7 mouse cellular contexts compared by ENCODE assay signal in genomic region chr5:38479908-38480725, GRCm38 (mm10). TPM values are rescaled to one million over a fixed set of nuclear protein-coding genes. Genes with fewer than 3 reads are reported as not detected.
DNase-seq lines count a peak whose midpoint lies in the region; ATAC-seq and TF ChIP-seq lines count a peak whose summit lies in the region.

No protein-coding gene starts in this region.

- 8% methylated on average over 22 of the region's 22 CpGs for WGBS in cerebellum, adult 2 months
- 8% methylated on average over 22 of the region's 22 CpGs for WGBS in hindbrain, embryonic 16.5 days
- 24% methylated on average over 22 of the region's 22 CpGs for WGBS in liver, embryonic 11.5 days
- 16% methylated on average over 22 of the region's 22 CpGs for WGBS in midbrain, postnatal 0 days

- peak; percentile 99 for ATAC-seq in activated CD4-positive, CD25-positive, alpha-beta regulatory T cell, adult 4 months
- ATAC-seq in hindbrain, embryonic 16.5 days, result peak; percentile 74
- peak; percentile 69 for ATAC-seq in liver, embryonic 11.5 days (replicated peaks; ENCODE audit: low FRiP score)
- peak; percentile 45 for ATAC-seq in midbrain, postnatal 0 days (ENCODE audit: low FRiP score)

- DNase-seq in cerebellum, adult 2 months, result peak; percentile 46 to 56
- DNase-seq in gastrocnemius, adult 2 months, result peak; percentile 61
- DNase-seq in liver, embryonic 11.5 days (ENCODE audit: low spot score), result peak; percentile 56
- DNase-seq in midbrain, postnatal 0 days (ENCODE audit: low spot score), result peak; percentile 69
- DNase-seq in testis, postnatal 10 days (ENCODE audit: low spot score), result peak; percentile 70

- TF ChIP-seq POLR2A in cerebellum, adult 2 months (IDR thresholded peaks at IDR 0.05; ENCODE audit: borderline replicate concordance, insufficient read depth, low read length), result 0 out of 2 replicates have a peak, but pooled peaks have one; percentile 8

- peak overlapping the region; percentile 44 for H3K27ac ChIP-seq in cerebellum, adult 2 months (ENCODE audit: insufficient read depth, low read length)
- H3K27ac ChIP-seq in gastrocnemius, adult 2 months, result peak overlapping the region; percentile 76
- H3K27ac ChIP-seq in hindbrain, embryonic 16.5 days (ENCODE audit: low read depth, low read length), result peak overlapping the region; percentile 61
- peak overlapping the region; percentile 70 for H3K27ac ChIP-seq in liver, embryonic 11.5 days (ENCODE audit: low read depth, low read length)
- peak overlapping the region; percentile 47; the same call in 1 of the 2 replicates for H3K27ac ChIP-seq in midbrain, postnatal 0 days (ENCODE audit: low read depth, low read length)

- H3K27me3 ChIP-seq in cerebellum, adult 2 months (ENCODE audit: control insufficient read depth, insufficient read depth, low read length), result no peaks in the 10 kb centered on the region
- H3K27me3 ChIP-seq in hindbrain, embryonic 16.5 days (replicated peaks; ENCODE audit: control insufficient read depth, insufficient read depth, low read length), result no peaks in the 10 kb centered on the region; the same call in 1 of the 2 replicates
- H3K27me3 ChIP-seq in liver, embryonic 11.5 days (replicated peaks; ENCODE audit: control insufficient read depth, insufficient read depth, low read length), result no peaks in the 10 kb centered on the region
- 0 out of 2 replicates have a peak, but pooled peaks cover 4% of the 10 kb centered on the region for H3K27me3 ChIP-seq in midbrain, postnatal 0 days (ENCODE audit: insufficient read depth, low read length)

- H3K4me1 ChIP-seq in cerebellum, adult 2 months (ENCODE audit: control insufficient read depth, insufficient read depth, low read length), result peaks cover 28% of the 10 kb centered on the region
- peaks cover 12% of the 10 kb centered on the region for H3K4me1 ChIP-seq in hindbrain, embryonic 16.5 days (ENCODE audit: control insufficient read depth, insufficient read depth, low read depth, low read length)
- peaks cover 21% of the 10 kb centered on the region for H3K4me1 ChIP-seq in liver, embryonic 11.5 days (replicated peaks; ENCODE audit: control insufficient read depth, insufficient read depth, low read length)
- H3K4me1 ChIP-seq in midbrain, postnatal 0 days (ENCODE audit: insufficient read depth, low read length), result no peaks in the 10 kb centered on the region

- H3K4me3 ChIP-seq in cerebellum, adult 2 months (replicated peaks; ENCODE audit: insufficient read depth, low read depth, low read length), result peak overlapping the region; percentile 50
- peak overlapping the region; percentile 79 for H3K4me3 ChIP-seq in gastrocnemius, adult 2 months
- peak overlapping the region; percentile 27 for H3K4me3 ChIP-seq in hindbrain, embryonic 16.5 days (ENCODE audit: low read length)
- H3K4me3 ChIP-seq in liver, embryonic 11.5 days (ENCODE audit: low read depth, low read length), result peak overlapping the region; percentile 49
- H3K4me3 ChIP-seq in midbrain, postnatal 0 days (ENCODE audit: low read depth, low read length), result no peak overlapping the region

- intact Hi-C loops in gastrocnemius, adult 2 months (cut with DNase I), result no loop called here

- TF ChIP-seq CTCF in cerebellum, adult 2 months (IDR thresholded peaks at IDR 0.05; ENCODE audit: borderline replicate concordance, insufficient read depth, low read depth, low read length), result 0 out of 2 replicates have a peak, but pooled peaks have one; percentile 8
- TF ChIP-seq CTCF in gastrocnemius, adult 2 months (IDR thresholded peaks at IDR 0.05), result no peak
- peak; percentile 18; the same call in 1 of the 2 replicates for TF ChIP-seq CTCF in midbrain, postnatal 0 days (IDR thresholded peaks at IDR 0.05)

- peak overlapping the region; percentile 60 for H3K9ac ChIP-seq in hindbrain, embryonic 16.5 days (ENCODE audit: low read depth, low read length)
- H3K9ac ChIP-seq in liver, embryonic 11.5 days (ENCODE audit: low read depth, low read length), result peak overlapping the region; percentile 66
- H3K9ac ChIP-seq in midbrain, postnatal 0 days (replicated peaks; ENCODE audit: low read length, poor library complexity, severe bottlenecking), result 0 out of 2 replicates have a peak overlapping the region, but pooled peaks have one; percentile 33

- H3K36me3 ChIP-seq in hindbrain, embryonic 16.5 days (ENCODE audit: control insufficient read depth, insufficient read depth, low read length), result no peaks in the 10 kb centered on the region
- H3K36me3 ChIP-seq in liver, embryonic 11.5 days (ENCODE audit: control insufficient read depth, insufficient read depth, low read length), result no peaks in the 10 kb centered on the region
- H3K36me3 ChIP-seq in midbrain, postnatal 0 days (ENCODE audit: insufficient read depth, low read length), result no peaks in the 10 kb centered on the region

- H3K9me3 ChIP-seq in hindbrain, embryonic 16.5 days (ENCODE audit: control insufficient read depth, low read length), result no peaks in the 10 kb centered on the region
- no peaks in the 10 kb centered on the region for H3K9me3 ChIP-seq in liver, embryonic 11.5 days (ENCODE audit: control insufficient read depth, low read length)
- H3K9me3 ChIP-seq in midbrain, postnatal 0 days (ENCODE audit: low read length), result no peaks in the 10 kb centered on the region

- peak overlapping the region; percentile 54 for H3K4me2 ChIP-seq in hindbrain, embryonic 16.5 days (ENCODE audit: low read length)
- H3K4me2 ChIP-seq in liver, embryonic 11.5 days, result peak overlapping the region; percentile 76
- peak overlapping the region; percentile 39 for H3K4me2 ChIP-seq in midbrain, postnatal 0 days (ENCODE audit: low read depth, low read length, poor library complexity, severe bottlenecking)

RNA-seq across cellular contexts. Expression of gene Slc2a9, which starts 22.8 kb away (rescaled TPM):
- 10 to 100 TPM in 1 of 2 experiments, 1 to 10 TPM in 1; 4.7 to 11.3 TPM for polyA plus RNA-seq in activated CD4-positive, CD25-positive, alpha-beta regulatory T cell, adult 4 months (2017; shearing (Covaris generic))
- polyA plus RNA-seq in cerebellum, adult 2 months (2012; rRNA removed), result 1.6 and 1.8 TPM in 2 replicates
- under 1 TPM; 0.20 to 0.25 TPM for total RNA-seq in gastrocnemius, adult 2 months (2021)
- 0.44 and 0.77 TPM in 2 replicates for polyA plus RNA-seq in hindbrain, embryonic 16.5 days (2015; fragmentation: Nextera tagmentation; extraction: Ambion mirVana)
- 0.60 and 1.8 TPM in 2 replicates for polyA plus RNA-seq in liver, embryonic 11.5 days (2014; fragmentation: Nextera tagmentation; extraction: Ambion mirVana)
- 1.3 and 3.4 TPM in 2 replicates for total RNA-seq in midbrain, postnatal 0 days (2014; rRNA removed)
- 0.44 and 0.93 TPM in 2 replicates for polyA plus RNA-seq in midbrain, postnatal 0 days (2015; fragmentation: Nextera tagmentation; extraction: Ambion mirVana)

Comparison
In these comparisons a context has a peak if more than half of its experiments do, and no peak if none do; other contexts are left out.
1. ATAC-seq: peak in every context shown above with its lines; median percentile 99 in activated CD4-positive, CD25-positive, alpha-beta regulatory T cell, adult 4 months; 74 in hindbrain, embryonic 16.5 days; 69 in liver, embryonic 11.5 days; 45 in midbrain, postnatal 0 days.